Mouse (Mus musculus): Measurements from ENCODE around the gene Rhoj.
A peak's percentile ranks its signal among the peaks of the same experiment; 100 is the strongest.
"Not testable (repeated sequence)": the region's sequence is repeated elsewhere in the genome, so short reads cannot be mapped to it uniquely, and the experiment has no call there.

Rhoj gene

DNA sequence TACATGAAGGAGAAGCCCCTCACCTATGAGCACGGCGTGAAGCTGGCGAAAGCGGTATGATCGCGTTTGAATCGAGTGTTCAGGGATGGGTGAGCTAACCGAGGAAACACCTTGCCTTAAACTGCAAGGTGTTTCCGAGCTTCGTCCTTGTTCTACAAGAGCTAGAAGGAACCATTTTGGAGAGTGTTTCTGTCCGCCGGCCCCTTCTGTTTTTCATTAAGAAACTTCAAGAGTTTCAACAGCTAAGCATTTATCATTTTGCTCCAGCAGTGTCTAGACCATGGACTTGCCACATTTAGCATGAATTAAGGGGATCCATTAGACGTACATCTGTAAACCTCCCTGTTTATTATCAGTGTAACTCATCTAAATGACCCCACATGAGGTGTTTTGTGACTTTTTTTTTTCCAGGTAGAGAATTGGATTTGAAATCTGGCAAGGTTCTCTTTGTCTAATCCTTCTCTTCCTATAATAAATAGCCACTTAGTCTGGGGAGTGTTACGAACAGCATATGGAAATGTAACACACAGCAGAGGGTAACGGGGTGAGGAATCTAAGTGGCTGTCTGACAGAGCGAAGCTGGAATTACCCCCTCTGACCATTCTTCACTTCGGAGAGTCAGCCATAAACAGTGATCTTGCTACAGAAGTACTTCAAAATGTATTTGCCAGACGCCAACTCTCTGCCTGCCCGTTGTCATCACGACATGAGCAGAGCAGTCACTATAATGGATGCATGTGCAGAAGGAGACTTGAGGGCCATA, 86.1 kb downstream of the Rhoj start:
- no peak for DNase-seq (ENCODE audit: low spot score in 2 of 2)

DNA sequence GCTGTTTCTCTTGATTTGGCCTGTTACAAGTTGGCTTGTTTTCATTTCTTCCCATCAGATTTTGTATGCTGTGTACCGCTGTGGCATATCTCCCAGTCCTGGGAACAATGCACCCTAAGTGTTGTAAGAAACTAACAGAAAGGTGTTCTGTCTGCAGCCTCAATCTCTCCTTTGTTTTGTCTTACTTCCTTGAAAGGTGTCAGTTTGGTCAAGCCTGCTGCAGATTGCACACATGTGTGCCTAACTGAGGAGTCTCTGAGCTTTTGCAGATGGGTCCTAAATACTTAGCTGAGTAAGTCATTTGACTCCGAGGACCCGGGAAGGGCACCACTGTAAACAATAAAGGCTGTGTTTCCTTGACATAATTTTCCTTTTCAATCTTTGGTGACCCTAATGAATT, 88.5 kb downstream of the Rhoj start:
- DNase-seq (ENCODE audit: low spot score in 2 of 2), result no peak

DNA sequence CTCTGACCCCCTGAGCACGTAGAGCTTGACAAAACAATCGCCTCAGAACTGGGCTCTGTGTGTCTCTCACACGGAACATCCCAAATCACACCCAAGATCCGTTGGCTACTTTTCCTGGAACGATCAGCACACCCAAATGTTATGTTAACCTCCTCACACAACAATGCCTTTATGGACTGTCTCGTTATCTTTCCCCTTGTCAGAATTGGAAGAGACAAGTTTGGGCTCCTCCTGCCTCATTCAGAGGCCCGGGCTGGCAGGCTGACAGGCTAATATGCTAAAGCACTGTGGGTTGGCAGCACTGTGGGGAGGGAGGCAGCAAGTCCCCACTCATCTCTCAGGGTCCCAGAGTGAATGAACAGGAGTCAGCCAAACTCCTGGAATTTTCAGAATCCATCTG, 89.0 kb downstream of the Rhoj start:
- DNase-seq (ENCODE audit: low spot score in 2 of 2), result no peak

DNA sequence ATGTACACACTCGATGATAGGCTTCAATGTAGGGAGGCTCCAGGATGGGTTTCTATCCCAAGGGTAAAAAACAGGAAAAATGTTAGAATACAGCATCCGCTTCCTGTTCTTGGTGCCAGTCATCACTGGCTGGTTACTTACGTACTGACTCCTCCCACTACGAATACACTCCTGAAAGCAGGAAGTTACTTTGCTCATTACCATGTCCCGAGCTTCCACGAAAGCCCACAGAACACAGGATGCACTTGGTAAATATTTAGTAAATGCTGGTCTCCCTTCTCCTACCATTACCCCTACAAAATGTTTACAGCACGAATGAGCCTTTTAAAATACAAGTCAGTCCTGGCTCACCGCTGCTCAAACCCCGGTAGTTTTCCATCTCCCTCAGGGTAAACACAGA, 104.8 kb downstream of the Rhoj start:
- DNase-seq (ENCODE audit: low spot score in 2 of 2), result peak in 1 of 2 experiments; percentile 11

DNA sequence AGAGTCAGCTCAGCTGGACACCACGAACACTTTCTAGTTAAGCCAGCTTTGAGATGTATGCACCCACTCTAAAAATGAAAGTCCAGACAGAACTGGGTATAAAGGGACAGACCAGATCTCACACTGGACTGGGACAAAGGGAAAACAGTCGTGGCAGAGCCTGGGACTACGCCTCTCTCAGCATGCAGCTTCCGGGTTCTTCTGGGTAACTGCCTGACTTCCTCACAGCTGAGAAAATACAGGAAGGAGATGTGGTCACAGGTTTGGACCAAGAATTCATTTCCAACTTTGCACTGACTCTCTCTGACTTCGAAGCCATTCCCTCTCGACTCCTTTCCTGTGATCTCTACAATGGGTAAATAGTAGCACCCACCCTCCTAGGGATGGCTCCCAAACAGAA, 106.9 kb downstream of the Rhoj start:
- DNase-seq (ENCODE audit: low spot score in 2 of 2), result no peak

DNA sequence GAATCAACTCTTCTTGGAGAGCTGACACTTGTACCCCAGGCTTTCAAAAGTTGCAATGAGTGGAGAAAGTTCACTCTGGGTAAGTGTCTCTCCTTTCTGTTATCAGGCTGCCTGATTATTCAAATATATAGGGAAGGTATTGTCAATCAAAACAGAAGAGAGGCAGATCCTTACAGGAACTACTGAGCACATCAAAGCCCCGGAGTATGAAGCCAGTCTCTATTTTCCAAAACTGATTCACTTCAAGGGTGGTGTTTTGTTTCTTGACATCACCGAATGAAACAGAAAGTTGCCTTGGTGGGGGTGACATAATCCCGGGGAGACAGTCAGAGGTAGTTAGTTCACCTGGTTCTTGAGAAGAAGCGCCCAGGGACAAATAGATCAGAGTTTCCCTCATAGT, 108.6 kb downstream of the Rhoj start, which contains the start of gene Gphb5:
TSS of gene Gphb5 (minus strand) at position 101 of the 400 bp plus-strand sequence.
- DNase-seq (ENCODE audit: low spot score in 2 of 2), result no peak

DNA sequence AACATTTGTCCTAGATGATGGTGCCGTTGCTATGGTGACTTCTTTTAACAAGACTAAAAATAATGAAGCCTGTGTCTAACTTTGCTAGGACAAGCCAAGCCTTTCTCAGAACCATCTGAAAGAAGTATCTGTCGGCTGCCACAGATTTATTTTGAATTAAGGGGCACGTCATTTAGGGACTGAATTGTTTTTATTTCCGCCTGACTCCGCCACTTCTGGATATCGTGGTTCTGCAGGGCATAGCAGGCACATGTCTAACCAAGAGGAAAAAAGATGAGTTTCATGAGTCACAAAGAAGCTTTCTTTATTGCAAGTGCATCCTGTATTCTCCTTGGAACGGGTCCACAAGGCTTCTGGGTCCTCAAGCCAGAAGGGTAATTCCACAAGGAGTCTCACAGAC, 116.2 kb downstream of the Rhoj start:
- DNase-seq (ENCODE audit: low spot score in 2 of 2), result no peak

DNA sequence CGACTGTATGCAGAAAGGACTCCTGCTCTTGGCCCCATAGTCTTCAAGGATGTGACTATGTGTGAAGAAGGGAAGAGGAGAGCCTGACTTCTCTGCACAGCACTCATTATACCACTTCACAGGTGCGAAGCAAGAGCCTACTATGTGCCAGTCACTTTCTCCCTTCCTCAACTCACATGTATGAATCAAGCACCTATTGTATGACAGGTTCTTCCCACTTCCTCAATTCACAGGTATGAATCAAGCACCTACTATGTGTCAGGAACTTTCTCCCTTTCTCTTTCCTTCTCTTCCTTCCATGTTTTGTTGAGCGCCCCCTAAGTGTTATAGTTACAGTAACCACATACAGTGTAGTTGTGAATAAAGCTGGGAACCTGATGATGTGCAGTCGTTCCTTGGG, 116.7 kb downstream of the Rhoj start:
- no peak for DNase-seq (ENCODE audit: low spot score in 2 of 2)

DNA sequence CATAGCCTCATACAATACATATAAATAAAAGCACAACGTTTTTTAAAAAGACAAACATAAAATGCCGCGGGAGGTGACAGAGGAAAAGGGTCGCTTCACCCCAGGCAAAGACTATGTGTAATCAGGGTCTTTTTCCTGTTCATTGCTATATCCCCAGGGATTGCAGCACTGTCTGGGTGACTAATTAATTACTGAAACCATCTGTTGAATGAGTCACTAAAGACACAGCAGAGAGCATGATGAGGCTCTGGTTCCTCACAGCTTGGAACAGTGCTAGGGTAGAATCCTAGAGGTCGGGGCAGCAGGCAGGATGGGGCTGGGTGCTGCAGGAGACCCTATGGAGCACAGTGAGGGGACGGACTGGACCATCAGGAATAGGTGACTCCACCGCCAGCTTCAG, 117.8 kb downstream of the Rhoj start:
- no peak for DNase-seq (ENCODE audit: low spot score in 2 of 2)

DNA sequence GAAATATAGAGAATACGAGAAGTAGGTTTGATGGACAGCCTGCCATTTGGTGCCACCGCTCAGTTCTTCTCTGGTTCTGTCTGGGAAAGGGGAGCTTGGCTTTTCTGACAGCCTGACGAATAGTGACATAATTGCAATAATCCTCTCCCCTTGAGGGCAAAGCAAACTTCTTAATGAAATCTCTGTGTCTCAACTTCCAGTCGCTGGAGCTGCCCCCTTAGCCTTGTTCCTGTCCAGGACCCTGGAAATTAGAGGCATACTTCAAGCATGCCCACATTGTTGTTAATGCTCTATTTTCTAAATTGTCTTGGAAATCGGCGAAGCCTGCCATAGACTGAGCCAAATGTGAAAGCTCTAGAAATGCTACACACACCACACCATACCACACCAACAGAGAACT, 120.6 kb downstream of the Rhoj start:
- no peak for DNase-seq (ENCODE audit: low spot score in 2 of 2)

DNA sequence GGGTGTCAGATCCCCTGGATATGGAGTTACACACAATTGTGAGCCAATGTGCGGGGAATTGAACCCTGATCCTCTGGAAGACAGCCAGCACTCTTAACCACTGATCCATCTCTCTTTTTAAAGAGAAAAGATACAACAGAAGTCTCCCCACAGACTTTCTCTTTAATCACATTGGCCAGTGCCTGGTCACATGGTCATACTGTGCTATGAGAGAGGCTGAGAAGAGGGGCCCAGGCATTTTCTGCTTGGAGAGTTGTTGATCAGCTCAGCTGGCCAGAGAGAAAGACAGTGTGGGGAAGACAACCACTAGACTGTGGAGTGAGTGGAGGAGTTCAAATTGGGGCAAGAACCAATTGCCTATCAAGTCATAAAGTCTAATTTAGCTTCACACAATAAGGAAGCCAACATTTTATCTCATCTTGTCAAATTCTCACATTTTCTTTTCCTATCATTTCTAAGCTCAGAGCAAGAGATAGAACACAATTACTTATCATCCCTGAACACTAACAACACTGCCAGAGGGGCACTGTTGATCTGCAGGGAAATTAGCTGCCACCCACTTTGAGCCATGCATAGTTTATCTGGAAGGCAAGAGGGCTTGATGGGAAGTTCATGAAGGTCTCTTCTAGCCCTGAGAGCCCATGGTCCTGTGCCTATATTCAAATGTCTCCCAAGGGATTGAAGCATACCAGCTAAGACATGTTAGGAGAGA, 121.7 kb downstream of the Rhoj start:
- no peak for DNase-seq (ENCODE audit: low spot score in 2 of 2)

DNA sequence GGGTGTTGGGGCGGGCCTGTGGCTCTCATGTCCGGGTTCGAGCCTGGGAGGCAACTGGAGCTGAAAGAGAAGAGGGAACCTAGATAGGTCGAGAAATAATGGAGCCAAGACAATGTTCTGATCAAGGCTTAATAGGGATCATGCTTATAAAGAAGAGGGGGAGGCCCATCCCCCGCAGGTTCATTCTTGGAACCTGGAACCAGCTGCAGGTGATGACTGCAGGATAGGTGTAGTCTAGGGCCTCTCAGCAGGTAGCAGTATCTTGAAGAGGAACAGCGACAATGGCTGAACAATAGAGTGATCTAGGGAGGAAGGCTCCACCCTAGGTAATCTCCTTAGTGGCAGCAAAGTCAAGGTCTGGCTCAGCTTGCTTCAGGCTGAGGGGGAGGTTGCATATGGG, 124.3 kb downstream of the Rhoj start:
- DNase-seq (ENCODE audit: low spot score in 2 of 2), result not testable (repeated sequence)

DNA sequence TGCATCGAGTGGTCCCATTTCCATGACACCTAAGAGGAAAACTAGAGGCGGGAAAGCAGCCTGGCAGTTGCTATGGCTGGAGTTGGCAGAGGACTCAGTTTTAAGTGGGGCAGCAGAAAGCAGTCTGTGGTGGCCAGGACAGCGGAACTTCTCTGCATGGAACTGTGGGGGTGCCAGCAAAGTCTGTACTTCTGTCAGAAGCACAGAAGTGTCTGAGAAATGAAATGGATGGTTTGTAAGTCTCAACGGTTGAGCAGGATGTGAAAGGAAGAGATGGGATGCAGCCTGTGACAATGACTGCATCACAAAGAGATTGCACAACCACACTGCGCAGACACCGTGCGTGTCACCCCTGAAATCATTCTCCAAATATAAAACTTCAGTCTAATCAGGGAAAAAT, 138.1 kb downstream of the Rhoj start:
- no peak for DNase-seq (ENCODE audit: low spot score in 2 of 2)

DNA sequence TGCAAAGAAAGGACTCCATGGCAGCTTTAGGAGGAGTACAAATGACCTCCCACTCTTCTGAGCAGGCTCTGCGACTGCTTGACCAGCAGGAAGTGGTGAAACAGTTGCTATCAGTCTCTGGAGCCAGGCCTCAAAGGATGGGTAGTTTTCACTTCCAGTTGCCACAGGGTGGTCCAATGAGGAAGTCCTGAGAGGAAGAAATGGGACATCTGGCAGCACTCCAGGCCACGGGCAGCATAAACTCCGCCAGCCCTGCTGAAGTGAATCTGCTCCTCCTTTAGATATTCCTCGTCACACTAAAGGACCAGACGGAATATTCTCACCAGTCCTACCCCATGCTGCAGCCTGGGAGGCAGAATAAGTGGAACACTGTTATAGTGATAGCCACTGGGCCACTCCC, 140.8 kb downstream of the Rhoj start:
- DNase-seq (ENCODE audit: low spot score in 2 of 2), result peak; percentile 13 to 18

DNA sequence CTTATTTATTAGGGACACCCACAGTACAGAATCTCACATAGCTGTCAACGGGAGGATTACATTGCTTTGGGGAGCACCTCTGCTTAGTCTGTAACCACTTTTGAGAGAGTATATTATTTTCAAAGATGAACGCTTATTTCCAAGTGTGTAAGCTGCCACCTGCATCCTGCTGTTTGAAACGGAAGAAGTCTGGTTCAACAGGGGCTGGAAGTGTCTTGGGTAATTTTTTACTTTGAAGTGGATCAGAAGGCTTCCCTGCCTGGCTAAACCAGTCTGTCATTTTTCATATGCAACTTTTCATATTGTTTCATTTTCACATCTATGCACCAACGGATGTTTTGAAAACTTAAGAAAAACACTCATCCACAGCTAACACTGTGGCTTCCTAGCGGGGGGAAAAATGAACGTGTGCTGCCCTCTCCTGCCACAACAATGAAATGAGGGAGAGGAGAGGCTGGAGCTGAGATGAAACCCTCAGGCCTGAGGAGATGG, 141.4 kb downstream of the Rhoj start:
- no peak for DNase-seq (ENCODE audit: low spot score in 2 of 2)

DNA sequence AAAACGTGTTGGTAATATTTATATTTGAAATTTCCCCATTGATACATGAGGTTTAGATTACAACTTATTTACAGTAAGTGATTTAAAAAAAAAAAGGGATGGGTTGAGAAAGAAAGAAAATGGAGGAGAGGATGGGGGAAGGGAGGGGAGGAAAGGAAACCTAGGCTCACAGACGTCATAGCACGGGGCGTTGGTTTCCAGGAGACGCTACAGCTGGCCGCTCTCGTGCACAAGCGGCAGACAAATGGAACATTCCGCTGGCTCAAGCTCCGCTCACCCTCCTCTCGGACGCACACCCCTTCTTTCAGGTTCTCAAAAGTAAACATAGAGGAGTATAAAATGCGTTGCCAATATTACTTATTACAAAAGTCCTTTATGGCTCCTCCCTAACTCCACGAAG, 141.9 kb downstream of the Rhoj start:
- DNase-seq (ENCODE audit: low spot score in 2 of 2), result no peak

DNA sequence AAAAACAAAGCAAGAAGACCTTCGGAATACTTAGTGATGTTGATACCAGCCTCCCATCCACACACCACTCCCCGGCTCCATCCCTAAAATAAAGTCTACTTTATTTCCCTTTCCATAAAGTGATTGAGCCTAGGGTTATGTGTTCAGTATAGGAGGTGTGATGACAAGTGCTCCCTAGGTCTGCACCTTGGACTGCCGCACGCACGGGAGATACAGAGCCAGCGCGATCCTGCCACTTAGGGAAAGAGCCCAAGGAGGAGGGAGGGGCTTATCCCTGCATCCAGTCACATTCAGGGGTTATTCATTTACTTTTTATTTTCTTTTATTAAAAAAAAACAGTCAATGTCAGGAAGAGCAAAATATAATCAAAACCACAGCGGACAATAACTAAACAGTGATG, 142.5 kb downstream of the Rhoj start:
- DNase-seq (ENCODE audit: low spot score in 2 of 2), result no peak
